Mouse (Mus musculus) B cell, adult 2 months (primary cell): ENCODE results near the gene Hs3st1.

Experiments used
- DNase-seq, 2 experiments: peaks; one replicate each; pipeline ENCODE4 v3.0.0; 2022

The Hs3st1 gene

DNA sequence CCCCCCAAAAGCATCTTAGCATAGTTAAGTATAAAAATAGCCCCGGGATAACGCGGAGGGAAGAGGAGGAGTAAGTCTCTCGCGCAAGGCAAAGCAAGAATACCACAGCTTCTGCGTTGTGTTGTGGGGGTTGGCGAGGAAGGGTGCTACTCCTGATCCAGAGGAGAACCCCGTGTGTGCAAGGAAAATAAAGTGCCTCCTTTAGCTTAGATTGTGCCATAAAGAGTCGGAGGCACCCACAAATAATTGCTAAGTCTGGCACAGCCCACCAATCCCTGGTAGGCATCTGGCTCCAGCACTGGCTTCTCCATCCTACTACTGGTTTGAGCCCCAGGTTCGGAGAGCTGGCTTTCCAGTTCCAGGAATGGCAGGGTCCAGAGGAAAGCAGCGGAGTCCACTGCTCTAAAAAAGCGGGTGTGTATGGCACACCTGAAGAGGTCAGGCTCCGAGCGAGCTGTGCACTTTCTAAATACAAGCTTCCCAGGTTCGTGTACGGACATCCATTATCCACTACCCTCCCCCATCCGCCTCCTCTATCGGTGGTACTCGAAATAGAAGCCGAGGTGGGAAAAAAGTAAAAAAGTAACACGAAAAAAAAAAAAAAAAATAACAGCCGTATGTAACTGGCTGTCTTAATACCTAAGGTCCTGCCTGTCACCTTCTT is 111.9 kb downstream of the Hs3st1 start:
- DNase-seq = peak in 1 of 2 experiments; percentile 14

DNA sequence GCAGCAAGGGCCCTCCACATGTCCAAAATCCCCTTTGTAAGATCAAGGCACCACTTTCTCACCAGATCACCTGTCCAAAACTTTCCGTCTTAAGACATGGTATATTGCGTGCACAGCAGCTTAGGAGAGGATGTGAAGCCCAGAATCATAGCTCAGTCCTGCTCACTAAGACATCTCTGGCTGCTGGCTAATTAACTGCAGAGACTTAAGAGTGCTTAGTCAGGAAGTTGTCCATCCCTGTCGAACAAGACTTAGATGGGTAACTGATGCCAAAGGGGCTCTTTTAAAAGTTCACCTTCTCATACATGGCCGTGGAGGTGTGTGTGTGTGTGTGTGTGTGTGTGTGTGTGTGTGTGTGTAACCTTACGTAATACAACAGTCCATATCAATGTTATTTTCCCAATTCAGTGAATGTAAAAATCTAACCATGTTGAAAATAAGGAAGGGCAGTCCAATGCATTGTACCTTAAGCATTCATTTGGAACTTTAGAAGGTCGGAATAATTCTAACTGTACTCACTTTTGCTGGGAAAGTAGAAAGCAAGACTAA is 113.0 kb downstream of the Hs3st1 start:
- DNase-seq = no peak

DNA sequence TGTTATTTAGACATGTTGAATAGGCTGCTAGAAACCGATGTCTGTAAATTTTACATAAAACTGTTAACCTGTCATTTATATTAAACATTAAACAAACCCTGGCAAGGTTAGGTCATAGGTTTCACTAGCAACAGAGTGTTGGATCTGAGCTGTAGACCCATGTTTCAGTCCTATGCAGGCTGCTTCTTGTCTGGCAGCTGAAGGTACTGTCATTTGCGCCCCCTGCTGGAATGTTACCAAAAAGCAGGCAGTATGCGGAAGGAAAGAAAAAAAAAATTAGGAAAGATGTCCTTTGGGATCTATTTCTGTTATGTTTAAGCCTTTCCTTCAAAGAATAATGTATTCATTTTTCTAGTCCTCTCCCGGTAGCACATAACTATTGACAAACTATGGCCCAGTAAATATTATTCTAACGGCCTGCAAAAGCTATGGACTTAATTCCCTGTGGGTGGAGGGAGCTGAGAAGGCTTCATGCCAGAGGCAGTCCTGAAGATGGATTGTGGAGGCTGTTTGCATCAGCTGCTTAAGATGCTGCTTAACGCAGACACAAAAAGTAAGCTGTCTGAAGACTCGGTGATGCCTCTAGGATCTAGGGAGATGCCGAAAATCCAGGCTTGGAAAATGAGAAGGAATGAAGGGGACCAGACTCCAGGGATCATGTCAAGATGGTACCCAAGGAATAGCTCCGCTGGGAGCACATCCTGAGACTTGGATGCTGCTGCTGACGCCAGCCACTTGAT is 115.7 kb downstream of the Hs3st1 start:
- DNase-seq = peak; percentile 76

DNA sequence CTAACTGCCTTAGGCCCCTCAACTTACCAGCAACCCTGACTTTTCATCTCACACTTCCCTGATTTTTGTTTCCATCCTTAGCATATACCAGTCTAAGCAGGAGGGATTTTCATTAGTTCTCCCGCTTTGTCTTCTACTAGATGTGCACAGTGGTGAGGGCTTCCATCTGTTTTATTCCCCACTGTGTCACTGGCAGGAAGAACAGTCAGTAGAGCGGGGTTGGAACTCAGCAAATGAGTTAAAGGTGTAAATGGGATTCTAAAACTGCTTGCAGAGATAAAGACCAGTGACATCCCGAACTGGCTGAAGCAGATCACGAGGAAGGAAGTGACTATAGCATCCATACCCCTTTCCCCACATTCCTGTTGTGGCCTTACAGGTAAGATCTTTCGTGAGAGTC is 116.3 kb downstream of the Hs3st1 start:
- DNase-seq = no peak

DNA sequence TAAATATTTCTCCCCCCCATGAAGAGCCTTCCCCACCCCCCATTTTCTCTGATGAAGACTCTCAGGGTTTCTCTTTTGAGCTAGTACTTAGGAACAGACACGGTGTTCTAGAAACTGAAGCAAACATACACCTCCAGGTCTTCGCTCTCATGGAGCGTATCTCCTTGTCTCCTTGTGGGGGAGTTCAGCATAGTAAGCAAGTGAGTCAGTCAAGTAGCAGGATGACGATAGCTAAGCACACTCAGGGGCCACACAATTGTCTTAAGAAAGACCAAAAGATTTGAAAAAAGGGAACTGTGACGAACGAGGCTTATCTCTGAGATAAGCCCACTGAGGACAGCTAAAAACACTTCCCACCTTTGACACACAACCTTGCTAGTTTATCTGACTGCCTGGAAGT is 117.4 kb downstream of the Hs3st1 start:
- DNase-seq = peak; percentile 65 to 72

DNA sequence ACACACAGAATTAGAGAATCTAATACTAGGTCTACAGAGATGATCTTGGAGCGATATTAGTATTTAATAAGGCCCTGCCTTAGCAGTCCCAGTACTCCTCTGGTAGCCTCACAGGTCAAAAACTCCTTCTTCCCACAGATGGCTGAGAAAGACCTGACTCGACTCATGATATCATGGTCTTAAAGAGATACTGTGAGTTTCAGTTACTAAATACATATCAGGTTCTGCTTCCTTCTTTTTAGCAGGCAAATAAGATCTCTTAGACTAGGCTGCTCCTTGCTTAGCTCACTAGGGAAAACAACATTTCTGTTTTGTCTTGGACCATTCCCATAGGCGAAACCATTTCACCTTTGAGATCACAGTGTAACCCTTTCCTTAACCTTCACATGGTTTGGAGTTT is 119.2 kb downstream of the Hs3st1 start:
- peak in 1 of 2 experiments; percentile 8 for DNase-seq

DNA sequence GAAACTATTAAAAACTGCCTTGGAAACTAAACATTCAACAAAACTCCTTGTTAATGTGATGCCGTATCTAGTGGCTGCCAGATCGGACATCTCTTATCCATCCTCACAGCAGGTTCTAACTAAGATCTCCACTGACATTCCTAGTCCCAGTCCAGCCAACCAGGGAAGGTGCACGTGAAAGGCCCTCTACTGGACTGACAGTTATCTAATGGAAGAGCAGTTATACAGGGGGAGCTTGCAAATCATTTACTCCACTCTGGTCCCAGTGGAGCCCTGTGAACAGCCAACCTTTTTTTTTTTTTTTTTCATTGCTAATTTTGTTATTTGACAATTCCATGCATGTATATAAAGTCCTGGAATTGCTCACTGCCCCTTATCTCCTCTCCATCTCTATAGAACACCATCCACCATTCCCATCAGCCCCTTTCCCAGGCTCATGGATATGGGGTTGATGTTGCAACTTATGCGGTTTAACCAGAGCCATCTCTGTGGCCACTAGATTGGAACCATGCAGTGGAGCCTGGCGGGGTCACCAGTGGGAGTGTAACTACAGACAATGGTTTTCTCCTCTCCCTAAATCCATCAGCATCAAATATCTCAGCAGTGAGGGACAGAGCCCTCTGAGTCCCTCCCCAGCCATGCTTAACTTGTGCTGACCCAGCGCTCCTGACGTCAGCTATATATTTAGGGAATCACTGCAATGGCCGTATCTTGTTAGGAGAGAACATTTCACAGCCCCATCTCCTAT is 120.8 kb downstream of the Hs3st1 start:
- DNase-seq = no peak

DNA sequence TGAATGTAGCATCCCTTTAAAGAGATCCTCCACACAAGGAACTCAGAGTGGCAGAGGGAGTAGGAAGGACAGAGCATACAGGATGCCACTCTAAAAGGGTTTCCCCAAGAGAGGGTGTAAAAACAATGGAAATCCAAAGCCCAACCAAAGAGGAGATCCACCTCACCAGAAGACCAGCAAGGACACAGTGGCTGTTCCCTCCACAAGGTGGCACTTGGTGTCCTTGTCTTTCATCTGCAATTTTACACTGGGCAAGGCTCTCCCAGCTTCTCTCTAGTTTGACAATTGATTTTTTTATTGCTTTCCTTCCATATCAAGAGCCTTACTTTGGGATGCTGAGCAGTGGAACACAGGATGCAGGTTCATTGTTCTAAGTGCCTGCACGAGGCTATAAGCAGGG is 122.1 kb downstream of the Hs3st1 start:
- peak; percentile 39 to 51 for DNase-seq

DNA sequence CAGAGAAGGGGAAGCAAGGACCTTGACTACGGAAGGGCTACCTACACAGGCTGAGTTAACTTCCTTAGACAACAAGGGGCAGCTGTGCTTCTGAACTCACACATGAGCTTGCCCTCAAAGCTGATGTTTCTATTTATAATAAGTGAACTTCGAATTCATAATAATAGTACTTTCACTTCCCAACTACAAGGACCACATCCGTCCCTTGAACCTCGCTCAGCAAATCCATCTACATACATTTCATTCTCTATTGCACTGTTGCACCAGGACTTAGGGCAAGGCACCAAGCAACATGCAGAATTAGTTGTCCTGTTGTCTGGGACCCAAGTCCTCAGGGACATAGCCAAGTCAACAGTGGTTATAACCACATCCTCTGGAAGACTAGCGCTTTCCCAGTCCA is 124.4 kb downstream of the Hs3st1 start:
- peak; percentile 63 to 71 for DNase-seq

DNA sequence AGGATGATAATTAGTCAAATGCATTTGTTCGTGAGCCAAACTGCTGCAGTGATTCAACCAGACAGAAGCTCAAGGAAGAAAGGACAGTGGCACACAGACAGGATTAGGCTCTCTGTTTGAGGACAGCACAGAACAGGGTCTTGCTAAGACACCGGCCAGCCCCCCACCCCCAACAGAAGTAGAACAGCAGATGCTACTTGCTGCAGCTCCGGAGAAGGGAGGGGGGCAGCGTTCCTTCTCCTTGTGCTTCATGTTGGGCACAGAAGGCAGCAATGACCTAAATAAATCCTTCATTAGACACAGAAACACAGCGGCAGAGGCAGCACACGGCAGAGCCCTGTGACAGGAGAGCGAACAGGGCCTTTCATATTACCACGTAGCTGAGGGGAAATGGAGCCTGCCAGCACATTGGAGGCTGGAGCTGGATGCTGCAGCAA is 130.2 kb downstream of the Hs3st1 start:
- DNase-seq = no peak

DNA sequence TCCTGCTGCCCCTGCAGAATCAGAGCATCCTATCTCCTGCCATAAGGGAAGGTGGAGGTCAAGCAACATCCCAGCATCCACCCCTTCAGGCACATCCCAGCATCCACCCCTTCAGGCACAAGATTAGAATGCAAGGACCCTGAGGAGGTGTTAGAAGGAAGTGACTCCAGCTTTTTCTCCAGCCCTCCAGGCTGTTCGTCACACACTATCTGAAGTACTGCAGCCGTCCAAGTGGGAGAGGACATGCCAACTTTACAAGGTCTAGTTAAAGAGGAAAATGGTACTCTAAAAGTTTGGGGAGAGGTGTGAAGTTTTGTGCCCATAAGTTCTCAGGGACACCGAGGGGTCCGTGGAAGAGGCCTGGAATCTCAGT is 131.1 kb downstream of the Hs3st1 start:
- no peak for DNase-seq

DNA sequence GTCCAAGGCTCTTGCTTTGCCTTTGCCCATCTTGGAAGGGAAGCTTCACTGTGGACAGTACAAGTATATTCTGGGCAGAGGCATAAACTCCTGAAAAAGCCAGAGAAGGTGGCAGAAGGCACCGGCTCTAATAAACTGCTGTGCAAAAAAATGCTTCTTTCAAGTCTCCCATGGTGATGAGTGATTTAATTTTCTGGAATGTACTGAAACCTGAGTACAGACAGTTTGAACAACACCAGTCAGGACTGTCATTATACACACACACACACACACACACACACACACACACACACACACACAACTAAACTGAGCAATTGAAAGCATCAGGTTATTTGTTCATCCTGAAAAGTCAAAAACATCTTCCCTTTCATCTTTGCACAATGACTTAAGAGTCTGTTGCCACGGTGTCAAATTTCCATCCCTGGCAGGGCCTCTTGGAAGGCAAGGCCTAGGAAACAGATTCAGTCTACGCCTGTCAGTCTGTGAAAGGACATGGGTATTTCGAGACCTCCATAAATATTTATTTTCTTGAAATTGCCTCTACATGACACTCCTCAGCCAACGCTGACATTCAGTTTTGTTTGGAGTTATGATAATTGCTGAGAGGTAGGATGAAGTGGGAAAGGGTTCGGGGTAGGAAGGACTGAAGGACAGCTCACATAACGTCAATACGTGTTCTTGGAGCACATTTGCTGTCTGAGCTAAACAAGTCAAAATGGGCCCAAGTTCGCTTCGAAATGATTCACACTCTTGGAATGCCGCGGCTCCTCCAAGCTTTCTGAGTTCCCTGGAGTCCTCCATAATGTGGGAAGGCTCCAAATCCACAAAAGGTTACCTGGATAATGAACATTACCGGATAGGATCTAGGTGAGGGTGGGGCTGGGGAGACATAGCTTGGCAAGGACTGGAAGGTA is 131.7 kb downstream of the Hs3st1 start:
- DNase-seq = no peak

DNA sequence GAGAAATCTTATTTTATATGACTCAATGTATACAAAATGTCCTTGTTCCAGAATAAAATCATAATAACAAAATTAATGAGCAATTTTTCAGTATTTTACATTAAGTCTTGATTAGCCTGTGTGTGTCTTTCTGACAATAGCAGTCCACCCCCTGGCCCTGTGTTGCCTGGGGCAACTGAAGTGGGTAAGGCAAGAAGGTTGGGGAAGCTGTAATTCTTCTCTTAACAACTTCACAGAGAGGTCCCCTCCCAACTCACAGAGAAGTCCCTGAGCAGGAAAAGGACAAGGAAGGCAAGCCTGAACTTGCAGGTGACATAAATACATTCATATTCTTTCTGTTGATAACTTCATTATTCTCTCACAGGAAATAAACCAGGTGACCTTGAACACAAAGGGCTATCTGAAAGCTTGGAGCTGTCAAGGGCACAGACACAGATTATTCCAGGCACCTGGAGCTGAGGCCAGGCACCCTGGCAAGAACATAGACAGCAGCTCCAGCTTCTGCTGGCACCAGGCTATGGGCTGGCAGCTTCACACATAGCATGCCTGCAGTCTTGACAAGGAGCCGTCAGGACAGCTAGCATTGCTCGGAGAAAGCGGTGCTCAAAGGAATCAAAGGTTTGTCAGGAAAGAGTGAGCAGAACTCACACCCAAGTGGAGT is 134.9 kb downstream of the Hs3st1 start:
- DNase-seq = no peak

DNA sequence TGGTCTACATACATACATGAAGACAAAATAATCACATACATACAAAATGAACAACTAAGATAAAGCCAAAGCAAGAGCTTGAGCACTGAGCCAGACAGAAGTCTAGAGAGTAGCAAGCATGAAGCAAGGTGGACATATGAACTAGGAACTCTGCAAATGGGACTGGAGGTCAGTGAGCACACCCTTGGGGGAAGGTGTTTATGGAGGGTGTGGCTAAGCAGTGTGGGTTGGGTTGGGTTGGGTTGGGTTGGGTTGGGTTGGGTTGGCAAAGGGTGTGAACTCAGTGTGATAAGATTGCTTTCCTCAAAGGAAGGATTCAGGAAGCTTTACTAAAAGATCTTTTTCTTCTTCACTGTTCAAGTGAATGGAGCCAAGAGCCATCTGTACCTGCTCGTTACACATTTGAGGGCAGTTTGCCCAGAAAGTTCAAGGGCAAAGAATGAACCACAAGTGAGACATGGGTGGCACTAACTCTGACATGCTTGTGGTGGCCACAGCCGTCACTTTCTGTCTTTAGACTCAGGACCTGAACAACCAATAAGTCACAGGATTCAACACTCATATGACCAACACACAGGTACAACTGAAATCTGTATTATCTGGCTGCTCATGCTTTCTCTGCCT is 137.8 kb downstream of the Hs3st1 start:
- no peak for DNase-seq

DNA sequence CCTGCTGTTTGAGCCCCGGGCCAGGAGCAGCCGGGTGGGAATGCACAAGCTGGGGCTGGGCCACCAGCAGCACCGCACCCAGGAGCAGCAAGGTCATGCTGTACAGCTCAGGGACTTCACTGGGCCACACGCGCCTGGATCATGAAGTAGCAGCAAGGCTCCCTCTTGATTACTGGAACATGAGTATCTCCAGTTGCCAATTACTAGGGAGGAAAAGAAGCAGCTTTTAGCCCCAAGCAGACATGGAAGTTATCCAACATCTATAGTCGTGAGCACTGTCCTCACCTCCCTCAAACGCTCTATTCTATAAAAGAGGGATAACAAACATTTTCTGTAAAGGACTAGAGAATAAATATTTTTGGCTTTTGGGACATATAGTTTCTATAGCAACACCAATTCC is 140.1 kb downstream of the Hs3st1 start:
- no peak for DNase-seq

DNA sequence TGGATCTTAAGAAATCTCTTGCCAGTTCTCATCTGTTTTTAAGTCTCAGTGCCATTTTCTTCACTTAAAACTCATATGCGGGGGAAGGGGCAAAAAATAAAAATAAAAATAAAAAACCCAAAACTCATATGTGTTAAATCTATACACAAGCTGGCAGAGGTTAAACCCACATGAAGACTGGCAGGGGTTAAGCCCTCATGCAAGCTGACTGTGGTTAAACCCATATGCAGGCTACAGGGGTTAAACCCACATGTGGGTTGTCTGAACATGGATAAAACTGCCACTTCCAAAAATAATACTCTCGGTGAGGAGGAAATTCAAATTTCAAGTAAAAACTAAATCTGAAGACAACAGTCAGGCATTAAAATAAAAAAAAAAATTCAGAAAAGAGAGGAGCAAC is 141.7 kb downstream of the Hs3st1 start:
- no peak for DNase-seq

DNA sequence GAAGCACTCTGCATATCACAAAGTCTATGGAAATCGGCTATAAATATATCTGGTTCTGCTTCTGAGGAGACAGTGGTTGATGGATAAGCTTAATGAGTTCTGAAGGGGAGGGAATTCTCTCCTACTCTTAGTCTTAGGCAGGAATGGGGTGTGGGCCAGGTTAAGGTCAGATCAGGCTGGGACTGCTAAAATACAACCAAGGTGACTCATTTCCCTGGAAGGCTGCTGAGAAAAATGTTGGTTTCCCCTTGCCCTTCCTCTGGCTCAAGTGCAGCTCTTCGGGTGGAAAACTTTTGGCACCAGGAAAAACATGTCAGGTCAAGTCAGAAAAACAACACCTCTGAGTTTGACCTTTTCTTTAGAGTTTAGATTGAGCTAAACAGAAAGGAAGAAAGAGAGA is 143.0 kb downstream of the Hs3st1 start:
- DNase-seq = no peak

DNA sequence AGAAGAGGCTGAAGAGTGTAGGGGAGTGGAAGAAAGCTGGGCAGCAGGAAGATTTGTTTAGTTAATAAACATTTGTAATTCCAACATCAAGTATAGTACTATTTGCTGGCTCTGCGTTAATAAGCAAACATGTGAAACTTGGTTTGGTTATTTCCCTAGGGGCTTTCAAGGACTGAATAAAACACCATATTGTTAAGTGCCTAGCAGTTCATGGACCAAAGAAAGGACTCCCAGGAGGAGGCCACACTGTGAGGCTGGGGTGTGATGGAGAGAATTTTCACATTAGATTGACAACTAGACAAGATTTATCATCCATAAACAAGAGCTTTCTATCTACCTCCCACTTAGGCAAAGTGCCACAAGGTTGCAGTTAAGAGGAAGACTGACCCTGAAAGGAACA is 147.0 kb downstream of the Hs3st1 start:
- DNase-seq = no peak

DNA sequence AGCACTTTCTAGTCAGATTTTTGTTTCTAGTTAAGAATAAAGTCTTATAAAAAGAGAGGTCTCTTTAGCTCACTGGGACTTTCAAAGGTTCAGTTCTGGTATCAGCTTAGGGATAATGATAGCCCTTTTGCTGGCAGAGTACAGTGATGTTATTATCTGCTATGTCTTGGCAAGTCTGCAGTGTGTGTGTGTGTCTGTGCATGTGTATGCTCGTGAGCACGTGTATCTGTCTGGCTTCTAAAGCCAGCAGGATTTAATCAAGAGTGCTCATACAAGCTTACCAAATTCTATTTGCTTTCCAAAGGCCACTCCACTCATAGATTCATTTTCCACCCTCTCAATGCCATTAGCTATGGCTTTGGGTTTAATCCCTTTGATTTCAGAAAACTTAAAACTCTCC is 160.5 kb downstream of the Hs3st1 start:
- DNase-seq = no peak
